Mouse (Mus musculus) cerebellum, postnatal 25 days (tissue): ENCODE results near the gene Tpra1.

Experiments used
- DNase-seq, 2 experiments: peaks; one replicate each; pipeline ENCODE4 v3.0.0; 2021; ENCODE audit warnings: mixed read lengths in 2 of 2

Tpra1 gene

DNA sequence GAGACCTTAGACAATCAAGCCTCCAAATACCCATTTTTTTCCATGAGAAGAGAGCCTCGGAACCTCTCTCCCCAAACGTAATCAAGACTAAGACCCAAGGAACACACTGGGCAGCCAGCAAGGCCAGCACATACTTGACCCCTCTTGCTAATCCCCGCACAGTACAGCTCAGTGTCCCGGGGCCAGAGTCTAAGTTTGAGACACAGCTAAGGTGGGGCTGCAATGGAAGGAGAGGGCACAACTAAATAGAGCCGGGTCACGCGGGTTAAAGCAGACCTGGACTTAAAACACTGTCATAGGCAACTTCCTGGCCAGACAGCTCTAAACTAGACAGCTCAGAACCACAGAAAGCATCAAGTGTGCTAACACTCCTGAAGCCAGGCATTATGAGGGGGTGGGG is 11.2 kb upstream of the Tpra1 start:
- DNase-seq: no peak

DNA sequence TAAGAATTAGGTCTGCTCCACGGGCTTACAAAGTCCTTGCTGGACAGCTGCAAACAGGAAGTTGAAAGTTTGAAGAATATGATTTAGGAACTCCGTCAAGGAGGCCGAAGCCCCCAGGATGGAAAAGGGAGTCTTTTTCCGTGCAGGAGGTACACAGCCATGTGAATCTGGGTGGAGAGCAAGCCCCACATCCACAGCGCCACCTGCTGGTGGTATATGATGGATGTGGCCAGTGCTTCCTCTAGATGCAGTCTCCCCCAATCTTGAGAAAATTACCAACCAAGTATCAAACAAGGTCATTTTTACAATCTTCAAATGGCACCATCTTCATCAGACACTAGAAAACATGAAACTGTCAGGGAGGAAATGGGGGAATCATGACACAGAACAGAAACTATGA is 8.5 kb upstream of the Tpra1 start:
- peak; percentile 79 to 92 for DNase-seq

DNA sequence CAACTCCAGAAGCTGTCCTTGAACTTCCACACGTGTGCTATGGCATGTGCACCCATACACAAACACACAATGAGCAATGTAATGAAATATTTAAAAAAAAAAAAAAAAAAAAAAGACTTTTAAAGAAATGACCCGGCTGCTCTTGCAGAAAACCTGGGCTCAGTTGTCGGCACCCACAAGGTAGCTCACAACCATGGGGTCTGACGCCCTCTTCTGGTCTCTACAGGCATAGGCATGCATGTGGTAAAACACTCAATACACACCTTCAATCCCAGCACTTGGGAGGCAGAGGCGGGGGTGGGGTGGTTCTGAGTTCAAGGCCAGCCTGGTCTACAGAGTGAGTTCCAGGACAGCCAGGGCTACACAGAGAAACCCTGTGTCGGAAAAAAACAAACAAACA is 6.1 kb upstream of the Tpra1 start:
- DNase-seq: no peak

DNA sequence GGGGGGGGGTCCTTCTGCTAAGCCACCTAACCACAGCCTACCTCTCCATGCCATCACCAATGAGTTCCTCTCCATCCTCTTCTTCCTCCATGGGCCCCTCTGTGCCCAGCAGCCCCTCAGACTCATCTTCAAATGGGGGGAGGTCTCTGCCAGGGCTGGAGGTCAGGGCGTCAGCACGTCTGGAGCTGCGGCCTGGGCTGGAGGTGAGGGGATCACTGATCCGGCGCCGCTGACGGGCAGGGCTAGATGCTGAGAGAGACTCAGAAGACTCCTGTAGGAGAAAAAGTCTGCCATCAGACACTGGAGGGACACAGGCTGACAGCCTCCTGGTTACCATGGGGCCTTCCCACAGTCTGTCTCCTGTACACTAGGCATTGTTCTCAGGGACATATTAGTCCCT is 4.8 kb upstream of the Tpra1 start:
- DNase-seq: no peak

DNA sequence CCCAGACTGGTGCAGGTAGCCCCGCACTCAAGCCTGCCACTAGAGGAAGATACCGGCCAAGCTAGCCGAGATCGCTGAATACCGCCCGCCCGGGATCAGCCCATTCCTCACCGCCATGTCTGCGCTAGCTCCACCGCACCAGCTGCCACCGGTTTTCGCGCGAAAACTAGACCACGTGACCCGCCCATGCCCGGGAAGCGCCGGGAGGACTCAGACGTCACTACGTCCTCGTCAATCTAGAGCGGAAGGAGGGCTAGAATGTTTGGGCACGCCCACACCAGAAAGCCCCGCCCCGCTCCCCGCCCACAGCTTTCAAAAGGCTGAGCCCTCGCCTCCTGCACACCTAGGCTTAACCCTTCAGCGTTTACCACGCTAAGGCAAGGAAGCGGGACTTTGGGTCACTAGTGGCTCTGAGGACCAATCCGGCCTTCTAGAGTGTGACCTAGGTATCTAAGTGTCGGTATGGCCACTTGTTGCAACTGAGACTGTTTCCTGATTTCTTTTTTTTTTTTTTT is 3.5 kb upstream of the Tpra1 start, which contains the start of gene Mcm2:
Gene Mcm2, minus strand, starts transcription at position 247 of the 515 bp plus-strand sequence.
- DNase-seq: peak; percentile 90 to 96

DNA sequence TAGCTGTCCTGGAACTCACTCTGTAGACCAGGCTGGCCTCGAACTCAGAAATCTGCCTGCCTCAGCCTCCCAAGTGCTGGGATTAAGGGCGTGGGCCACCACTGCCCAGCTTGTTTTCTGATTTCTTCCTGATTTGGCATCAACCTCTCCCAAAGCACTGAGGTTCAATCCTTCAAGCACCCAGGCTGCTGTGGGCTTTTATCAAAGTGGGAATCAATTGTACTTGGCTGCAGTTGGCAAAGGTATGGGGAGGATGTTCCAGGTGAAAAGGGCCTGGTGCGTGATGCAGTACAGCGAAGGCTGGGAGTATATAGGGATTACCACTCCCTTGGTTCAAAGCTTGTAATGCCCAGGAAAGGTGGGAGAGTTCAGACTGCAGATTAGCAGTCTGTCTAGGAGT is 3.0 kb upstream of the Tpra1 start:
- no peak for DNase-seq

DNA sequence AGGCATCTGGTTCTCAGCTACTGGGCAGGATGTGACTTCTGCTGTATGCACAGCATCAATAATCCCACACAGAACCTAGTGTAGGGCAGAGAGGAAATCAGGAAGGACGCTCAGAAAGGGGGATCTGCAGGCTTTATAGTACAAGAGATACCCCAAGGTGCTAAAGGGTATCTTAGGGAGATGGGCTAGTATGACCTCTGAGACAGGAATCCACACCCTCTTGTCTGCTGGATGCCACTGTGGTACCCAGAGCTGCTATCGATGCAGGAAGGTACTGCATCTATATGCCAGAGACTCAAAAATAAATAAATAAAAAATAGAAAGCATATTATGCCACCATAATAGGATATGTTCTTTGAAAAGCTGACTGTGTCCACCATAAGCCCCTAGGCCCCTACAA is 2.4 kb upstream of the Tpra1 start:
- DNase-seq: no peak

DNA sequence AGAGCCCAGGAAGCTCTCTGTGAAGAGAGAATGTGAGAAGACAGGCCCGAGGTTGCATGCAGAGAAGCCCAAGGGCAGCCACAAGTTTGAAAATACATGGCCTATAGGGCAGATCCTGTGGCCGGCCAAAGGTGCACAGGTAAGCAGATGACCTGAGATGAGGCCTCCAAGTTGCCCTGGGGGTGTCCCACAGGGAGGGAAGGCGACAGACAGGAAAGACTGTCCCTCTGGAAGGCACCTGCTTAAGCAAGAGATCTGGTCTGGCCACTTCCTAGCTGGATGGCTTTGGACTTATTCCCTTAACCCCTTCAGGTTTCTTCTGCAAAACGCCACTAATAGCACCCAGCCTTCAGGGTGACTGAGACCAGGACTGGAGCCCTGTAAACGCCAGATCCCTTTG is 580 bp upstream of the Tpra1 start:
- no peak for DNase-seq

DNA sequence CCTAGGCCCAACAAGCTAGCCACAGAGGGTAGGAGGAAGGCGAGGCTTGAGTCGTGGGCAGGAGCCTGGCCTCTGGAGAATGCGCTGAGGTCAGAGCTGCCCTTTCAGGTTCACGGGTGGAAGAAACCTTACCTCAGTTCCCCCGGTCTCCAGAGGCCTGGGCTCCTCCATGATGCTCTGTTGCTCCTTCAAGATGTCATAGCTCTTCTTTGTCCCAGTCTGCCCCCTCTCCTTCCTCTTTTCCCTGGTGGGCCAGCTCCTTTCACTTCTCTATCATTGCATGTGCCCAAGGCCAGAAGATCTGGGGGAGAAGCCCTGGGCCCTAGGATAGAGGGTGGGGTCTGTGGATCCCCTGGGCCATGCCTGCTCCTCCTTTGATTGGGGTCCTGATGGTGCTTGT is 1.7 kb downstream of the Tpra1 start:
- DNase-seq: no peak

DNA sequence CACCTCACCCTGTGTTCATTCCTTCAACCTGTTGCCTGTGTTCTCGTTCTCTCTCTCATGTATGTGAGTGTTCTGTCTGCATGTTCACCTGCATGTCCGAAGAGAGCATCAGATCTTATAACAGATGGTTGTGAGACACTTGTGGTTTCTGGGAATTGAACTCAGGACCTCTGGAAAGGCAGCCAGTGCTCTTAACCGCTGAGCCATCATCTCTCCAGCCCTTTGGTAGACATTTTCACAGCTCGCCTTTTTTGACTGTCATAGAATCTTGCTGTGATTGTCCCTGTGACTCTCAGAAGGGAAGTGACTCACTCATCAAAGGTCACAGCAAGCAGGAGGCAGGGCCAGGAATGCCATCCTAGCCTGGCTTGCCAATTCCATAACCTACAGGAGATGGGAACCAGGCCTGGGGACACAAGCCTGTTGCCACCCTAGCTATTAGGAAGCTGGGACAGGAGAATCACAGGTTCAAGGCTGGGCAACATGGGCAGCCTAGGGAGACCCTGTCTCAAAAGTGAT is 2.5 kb downstream of the Tpra1 start:
- DNase-seq: peak in 1 of 2 experiments; percentile 56

DNA sequence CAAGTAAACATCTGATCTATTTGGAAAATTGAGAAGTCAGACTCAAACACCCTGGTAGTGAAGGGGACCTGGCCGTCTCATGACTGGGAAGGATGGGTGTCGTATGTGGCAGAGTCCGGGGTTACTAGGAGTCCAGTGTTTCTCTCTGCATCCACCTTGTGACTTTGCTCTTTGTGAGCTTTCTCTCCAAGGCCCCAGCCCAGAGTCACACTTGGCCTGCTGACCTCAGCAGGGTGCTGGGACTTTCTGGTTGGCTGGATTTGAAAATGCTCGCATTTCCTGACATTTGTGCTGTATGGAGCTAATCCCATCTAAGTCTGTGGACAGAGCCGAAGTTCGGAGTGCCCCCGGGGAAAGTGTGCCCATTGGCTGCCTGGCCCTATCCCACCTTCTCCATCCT is 3.0 kb downstream of the Tpra1 start:
- no peak for DNase-seq

DNA sequence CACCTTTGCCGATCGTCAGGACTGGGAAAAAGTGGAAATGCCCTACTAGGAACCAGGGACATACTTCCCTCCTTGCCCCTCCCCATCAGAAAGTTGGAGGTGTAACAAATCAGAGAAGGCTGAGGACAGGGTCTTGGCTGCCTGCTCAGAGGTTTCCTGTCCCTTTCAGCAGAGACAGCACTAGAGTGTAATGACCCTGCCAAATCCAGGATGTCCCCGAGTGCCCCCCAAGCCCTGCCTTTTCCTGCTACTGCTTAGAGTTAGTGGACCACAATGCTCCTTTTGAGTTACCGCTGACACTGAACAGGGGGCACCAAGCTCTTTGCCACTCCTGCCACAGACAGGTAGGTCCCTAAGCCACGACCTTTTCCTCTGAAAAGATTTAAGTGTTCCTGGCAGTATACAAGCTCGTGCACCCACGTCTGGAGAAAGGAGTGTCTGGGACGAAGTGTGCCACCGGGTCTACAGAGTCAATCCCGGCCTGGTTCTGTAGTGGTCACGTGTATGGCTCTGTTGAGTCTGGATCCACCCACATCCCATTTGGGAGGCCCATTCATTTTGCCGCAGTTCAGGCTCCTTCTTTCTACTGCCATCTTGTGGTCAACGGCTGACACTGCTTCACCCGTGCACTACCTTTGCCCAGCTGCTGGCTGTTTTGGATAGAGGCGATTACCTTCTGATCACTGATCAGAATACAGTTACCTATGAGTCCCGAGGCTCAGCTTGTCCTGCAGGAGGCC is 4.5 kb downstream of the Tpra1 start:
- peak; percentile 70 to 80 for DNase-seq

DNA sequence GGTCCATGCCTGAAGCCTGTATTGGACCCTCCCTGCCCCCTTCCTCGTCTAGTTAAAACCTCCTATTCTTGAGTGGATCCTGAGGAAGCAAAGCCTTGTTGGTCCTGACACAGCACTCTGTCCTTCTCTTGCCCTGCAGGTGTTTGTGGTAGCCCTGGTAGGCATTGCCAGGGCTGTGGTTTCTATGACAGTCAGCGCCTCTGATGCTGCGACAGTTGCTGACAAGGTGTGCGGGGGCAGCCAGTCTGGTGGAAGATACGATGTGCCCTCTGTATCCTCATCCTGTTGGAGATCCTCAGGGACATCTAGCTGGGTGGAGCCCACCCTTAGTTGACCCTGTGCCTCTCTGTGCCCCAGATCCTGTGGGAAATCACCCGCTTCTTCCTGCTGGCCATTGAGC is 7.1 kb downstream of the Tpra1 start:
- no peak for DNase-seq

DNA sequence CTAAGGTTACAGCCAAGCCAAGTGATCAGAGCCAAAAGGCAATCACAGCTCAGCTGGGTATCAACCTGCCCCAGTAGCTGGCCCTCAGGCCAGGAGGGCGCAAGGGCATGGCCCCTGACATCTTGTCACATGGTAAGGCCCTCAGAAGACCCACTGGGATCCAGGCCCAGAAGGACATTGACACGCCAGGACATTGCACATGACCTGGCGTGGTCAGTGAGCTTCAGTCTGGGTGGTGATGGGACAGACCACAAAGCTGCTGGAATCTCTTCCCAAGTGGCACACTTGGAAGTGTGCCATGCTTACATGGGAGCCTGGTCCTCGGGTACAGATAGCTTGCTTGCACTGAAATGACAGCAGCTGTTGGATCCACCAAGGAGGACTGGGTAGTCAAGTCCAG is 11.0 kb downstream of the Tpra1 start:
- DNase-seq: peak; percentile 27 to 31

DNA sequence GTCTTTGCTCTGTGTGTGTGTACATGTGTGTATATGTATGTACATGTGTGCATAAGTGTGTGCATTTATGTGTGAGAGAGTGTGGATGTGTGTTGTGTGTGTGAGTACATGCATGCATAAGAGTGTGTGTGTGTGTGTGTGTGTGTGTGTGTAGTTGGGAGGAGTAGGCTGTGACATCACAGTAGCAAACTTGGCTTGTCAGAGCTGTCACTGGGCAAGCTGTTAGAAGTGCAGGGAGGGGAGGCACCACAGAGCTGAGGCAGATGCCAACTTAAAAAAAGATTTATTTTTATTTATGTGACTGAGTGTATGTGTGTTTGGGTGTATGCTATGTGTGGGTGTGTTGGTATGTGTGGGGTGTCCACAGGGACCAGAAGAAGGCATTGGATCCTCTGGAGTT is 11.4 kb downstream of the Tpra1 start:
- no peak for DNase-seq

DNA sequence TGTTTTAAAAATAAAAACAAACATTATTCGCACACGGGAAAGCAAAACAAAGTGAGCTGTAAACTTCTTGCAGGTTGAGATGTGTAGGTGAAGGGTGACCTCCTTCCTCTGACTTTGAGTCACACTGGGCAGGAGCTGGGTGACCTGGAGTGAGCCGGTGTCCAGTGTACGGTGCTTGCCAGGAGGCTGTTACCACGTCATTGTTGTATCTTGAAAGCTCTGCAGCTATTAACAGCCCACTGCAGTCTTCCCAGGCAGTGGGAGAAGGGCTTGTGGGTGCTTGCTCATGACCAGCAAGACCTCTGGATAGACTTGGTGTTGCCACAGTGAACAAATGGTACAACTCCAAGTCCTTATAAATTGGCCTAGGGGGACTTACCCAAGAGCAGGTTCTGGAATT is 12.7 kb downstream of the Tpra1 start:
- peak in 1 of 2 experiments; percentile 14 for DNase-seq

DNA sequence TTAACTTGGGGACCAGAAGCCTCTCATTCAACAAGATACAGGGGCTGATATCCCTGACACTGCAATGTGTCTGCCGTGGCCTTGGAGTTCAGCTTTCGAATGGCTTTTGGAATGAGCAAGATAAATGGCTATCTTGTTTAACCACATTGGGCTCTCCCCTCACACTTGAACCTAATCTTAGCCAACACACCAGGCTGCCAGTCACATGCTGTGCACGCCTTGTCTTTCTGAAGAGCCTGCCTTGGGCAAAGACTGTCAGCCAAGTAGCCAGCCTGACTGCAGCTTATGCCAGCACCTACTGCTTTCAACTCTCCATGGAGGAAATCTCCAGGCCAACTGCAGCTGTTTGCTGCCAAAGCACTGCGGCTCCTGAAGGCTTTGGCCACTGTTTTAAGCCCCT is 13.5 kb downstream of the Tpra1 start:
- peak; percentile 58 to 63 for DNase-seq

DNA sequence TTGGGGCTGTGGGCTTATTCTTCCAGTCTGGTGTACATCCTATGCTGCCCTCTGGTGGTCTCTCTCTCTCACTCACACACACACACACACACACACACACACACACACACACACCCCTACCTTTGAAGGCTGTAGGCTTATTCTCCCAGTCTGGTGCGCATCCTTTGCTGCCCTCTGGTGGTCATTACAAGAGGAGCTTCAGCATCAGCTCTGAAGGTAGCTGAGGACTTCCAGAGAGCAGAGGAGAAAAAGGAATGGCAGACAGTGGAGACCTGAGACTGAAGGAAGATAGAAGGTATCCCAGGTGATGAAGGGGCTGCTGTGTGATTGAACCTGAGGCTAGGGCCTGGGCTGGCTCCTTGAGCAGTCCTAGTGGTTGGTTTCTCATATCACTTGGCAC is 14.1 kb downstream of the Tpra1 start:
- peak; percentile 66 to 81 for DNase-seq

DNA sequence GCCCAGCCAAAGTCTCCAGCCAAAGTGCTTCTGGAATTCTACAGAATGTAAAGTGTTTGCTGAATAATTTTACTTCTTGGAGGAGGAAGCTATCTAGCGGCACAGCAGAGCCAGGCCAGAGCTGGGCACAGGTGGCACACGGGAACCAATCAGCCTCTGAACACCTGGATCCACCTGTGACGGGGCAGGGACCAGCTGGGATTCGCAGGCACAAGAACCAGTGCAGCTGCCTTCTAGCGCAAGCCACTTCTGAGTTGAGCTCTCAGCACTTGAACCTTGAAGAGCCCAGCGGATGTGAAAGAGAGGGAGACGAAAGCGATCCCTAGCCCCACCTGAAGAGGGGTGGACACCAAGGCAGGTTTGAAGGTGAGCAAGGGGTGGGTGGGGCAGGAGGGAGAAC is 16.8 kb downstream of the Tpra1 start:
- peak in 1 of 2 experiments; percentile 6 for DNase-seq

DNA sequence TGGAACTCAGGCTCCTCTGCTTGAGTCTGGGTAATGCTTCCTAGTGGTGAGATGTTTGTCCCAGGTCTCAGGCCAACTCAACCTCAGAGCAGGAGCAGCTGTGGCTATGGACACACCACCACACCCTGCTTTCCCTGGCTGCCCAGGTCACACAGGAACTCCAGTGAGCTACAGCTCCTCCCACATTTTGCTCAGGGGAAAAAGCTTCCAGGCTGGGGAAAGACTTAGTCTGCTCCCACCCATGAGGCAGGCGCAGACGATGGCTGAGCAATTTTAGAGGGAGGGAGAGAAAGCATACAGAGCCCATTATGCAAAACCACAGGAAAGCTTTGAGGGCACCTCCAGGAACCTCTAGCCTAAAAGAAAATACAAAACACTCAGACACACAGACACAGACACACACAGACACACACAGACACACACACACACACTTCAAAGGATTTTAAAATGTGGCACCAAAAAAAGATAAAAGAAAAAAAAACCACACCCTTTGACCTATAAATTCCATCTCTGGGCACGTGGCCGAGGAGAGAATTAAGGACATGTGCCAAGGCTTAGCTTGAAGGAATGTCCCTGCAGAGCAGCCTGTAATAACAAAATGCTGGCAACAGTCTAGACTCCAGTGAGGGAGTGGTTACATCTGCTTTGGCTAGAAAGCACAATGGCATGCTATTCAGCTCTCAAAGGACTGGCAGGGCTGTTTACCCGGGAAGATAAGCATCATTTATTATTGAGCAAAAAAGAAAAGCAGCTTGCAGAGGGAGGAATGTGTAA is 22.6 kb downstream of the Tpra1 start:
- DNase-seq: peak; percentile 52 to 70

DNA sequence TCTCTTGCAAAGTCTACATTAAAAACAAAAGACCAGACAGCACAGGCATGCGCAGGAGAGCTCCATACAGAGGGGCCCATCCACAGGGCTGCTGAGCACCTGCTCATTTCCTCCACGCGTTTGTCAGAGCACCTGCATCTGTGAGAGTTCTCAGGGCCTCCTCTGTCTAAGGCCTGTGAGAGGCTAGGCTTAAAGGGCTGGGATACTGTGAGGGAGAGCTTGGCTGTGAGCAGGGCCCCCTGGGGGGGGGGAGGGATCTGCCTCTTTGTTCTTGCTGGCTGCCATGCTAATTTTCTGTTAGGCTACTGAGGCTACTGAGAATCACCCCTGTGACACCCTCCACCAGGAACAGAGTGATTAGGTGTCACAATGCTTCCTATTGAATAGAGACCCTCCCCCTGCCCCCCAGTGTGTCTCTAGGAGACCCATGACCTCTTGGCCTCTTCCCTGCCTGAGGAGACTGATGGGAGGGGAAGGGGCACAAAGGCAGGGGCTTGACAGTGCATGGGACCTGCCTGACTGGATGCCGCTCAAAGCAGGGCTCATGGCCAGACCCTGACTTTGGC is 23.7 kb downstream of the Tpra1 start:
- peak; percentile 27 to 42 for DNase-seq

DNA sequence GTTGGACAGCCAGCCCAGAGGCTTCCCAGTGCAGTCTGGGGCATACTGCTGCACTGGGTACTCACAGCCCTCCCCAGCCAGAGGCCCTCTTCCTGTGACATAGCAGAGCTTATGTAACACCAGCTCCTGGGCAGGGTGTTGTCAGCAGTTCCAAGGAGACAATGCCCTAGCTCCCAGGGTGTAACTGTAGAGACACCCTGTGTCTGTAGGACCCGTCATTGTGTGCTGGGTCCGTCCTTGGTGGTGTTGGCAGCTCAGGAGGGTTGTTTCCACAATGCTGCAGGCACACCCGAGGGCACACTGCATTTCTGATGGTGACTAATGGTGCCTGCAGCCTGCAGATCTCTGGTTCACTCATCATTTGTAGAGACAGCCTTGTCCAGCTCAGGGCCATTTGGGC is 24.8 kb downstream of the Tpra1 start:
- peak; percentile 35 to 39 for DNase-seq

DNA sequence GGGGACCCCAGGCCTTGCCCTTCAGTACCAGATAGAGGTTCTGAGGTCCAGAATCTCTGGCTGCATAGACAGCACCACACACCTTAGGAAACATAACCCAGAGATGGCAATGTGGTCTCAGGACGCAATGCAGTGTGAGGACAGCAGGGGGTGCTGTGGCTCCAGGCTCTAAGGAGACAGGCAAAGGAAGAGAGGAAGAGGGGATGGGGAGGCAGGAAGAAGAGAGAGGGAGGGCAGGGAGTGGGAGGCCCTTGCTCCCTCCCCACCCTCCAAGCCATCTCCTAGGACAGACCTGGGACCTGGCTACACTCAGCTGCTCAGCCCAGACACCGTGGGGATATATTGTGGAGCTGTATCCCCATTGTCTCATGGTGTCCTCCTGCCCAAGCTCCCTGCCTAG is 25.5 kb downstream of the Tpra1 start:
- peak; percentile 91 to 92 for DNase-seq

DNA sequence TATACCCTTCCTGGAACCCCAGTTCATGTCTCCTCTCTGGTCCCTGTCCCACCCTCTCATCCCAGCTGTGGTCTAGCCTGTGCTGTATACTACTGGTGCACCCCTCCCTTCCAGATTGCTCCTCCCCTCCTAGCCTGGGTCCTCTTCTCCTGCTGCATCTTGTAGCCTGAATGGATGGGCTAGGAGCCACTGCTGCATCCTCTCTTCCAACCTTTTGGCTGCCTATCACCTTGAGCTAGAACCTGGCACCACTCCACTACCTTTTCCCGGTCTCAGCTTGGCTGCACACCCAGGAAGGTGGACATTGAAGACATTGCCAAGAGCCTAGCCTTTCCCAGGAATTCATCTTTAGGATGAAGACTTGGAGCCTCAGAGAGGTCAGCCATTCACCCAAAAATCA is 26.0 kb downstream of the Tpra1 start:
- DNase-seq: peak; percentile 64 to 73
